Mouse (Mus musculus) neutrophil, adult 65 days (primary cell): Measurements from ENCODE around the gene Mcm9. TPM values are rescaled to one million over a fixed set of nuclear protein-coding genes. Genes with fewer than 3 reads are reported as not detected.

ENCODE experiments used
- total RNA-seq: library from RNA; stranded (reverse); gene quantifications from 2 replicates; pipeline ENCODE4 v1.2.4, GENCODE M21; 2023

The Mcm9 gene
- total RNA-seq, result 14.8 and 22.7 TPM in 2 replicates

DNA sequence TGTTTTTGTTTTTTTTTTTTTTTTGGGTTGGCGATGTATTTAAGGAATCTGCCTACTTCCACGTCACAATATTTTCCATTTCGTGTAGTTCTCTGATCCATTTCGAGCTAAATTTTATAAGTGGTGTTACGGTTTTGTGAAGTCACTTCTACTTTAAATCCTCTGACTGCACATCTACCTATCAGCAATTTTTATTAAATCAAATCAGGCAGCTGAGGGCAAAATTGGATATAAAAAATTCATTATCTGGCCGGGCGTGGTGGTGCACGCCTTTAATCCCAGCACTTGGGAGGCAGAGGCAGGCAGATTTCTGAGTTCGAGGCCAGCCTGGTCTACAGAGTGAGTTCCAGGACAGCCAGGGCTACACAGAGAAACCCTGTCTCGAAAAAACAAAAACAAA lies at the start of gene Mcm9:
Mcm9 (minus strand) TSS at position 101 of the 400 bp plus-strand sequence.

DNA sequence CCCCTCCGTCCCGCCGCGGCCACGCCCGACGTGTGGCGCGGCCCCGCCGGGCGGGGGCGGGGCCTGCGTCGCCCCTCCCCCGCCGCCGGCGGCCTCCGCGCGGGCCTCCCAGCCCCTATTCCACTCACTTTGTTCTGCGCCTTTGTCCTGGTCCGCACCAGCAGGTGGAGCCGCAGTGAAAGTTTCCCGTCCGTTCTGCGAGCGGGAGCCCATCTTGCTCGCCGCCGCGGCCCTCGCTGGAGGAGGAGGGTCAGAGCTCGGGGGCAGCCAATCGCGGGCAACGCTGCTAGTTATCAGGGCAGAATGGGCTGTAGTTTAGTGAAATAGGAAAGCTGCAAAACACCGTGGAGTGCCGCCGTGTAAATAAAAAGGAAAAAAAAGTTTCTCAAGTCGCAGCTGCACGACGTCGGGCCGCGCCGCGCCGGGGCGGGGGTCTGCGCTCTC lies 33.5 kb downstream of the Mcm9 start, which contains the start of gene Asf1a:
Asf1a (plus strand) TSS at position 81 of the 444 bp plus-strand sequence.

Other genes with a start within 250 kb of the Mcm9 start
- gene Asf1a, start 33.7 kb downstream of the Mcm9 start, total RNA-seq, result 14.2 and 17.2 TPM in 2 replicates
- not detected in 2 replicates for gene Fam184a, start 120.7 kb upstream of the Mcm9 start, total RNA-seq